Mouse (Mus musculus) liver, adult 2 months (tissue): Measurements from ENCODE around the gene Cyp27b1. TPM values are rescaled to one million over a fixed set of nuclear protein-coding genes. Genes with fewer than 3 reads are reported as not detected.

Experiments used
- DNase-seq: peaks from one replicate; pipeline ENCODE4 v3.0.0-alpha.2; 2011; ENCODE audit warnings: low read depth, low spot score; ENCODE audit errors: extremely low read depth
- H3K27ac ChIP-seq: fragments of 200-500 bp; replicated peaks from 2 replicates; pipeline ENCODE4 v1.5.1; 2012; ENCODE audit warnings: low read depth, mild to moderate bottlenecking, control low read depth, inconsistent platforms, low read length; ENCODE audit not compliant: insufficient read depth
- H3K27me3 ChIP-seq: fragments of 200-500 bp; 2 replicates; pipeline ENCODE4 v1.6.1; 2012; ENCODE audit warnings: mild to moderate bottlenecking, moderate library complexity, low read length, inconsistent platforms; ENCODE audit not compliant: control insufficient read depth, insufficient read depth
- H3K36me3 ChIP-seq: fragments of 200-500 bp; 2 replicates; pipeline ENCODE4 v1.6.1; 2012; ENCODE audit warnings: low read length, inconsistent platforms; ENCODE audit not compliant: control insufficient read depth, insufficient read depth
- H3K4me1 ChIP-seq: fragments of 200-500 bp; 2 replicates; pipeline ENCODE4 v1.6.1; 2011; ENCODE audit warnings: low read length; ENCODE audit not compliant: control insufficient read depth, insufficient read depth
- H3K4me3 ChIP-seq: fragments of 200-500 bp; 2 replicates; pipeline ENCODE4 v1.5.1; 2011; ENCODE audit warnings: low read depth, mild to moderate bottlenecking, control low read depth, low read length, moderate library complexity; ENCODE audit not compliant: insufficient read depth
- H3K79me2 ChIP-seq: fragments of 200-500 bp; 2 replicates; pipeline ENCODE4 v1.6.1; 2012; ENCODE audit warnings: inconsistent platforms, mild to moderate bottlenecking, low read length, moderate library complexity; ENCODE audit not compliant: control insufficient read depth, insufficient read depth
- H3K9ac ChIP-seq: fragments of 200-500 bp; 2 replicates; pipeline ENCODE4 v1.6.1; 2012; ENCODE audit warnings: low read depth, mild to moderate bottlenecking, control low read depth, inconsistent platforms, low read length
- CTCF ChIP-seq: fragments of 200-500 bp; IDR thresholded peaks from 2 replicates; pipeline ENCODE4 v1.5.1; 2011; ENCODE audit warnings: low read depth, low read length, control low read depth
- POLR2A ChIP-seq: fragments of 200-500 bp; IDR thresholded peaks from 2 replicates; pipeline ENCODE4 v1.6.1; 2011; ENCODE audit warnings: low read length, control low read depth; ENCODE audit not compliant: insufficient read depth; ENCODE audit errors: extremely low read depth
- WGBS: fragments of 180-500 bp; shearing (Covaris S2); methylation state at CpG from one replicate; pipeline ENCODE4 v1.1.7; 2018; 5-methylcytosine and 5-hydroxymethylcytosine counted together
- polyA plus RNA-seq: library from polyadenylated mRNA; depleted of rRNA; stranded (reverse); fragments of >200 nt; gene quantifications from 2 replicates; pipeline ENCODE4 v1.2.3, GENCODE M21; 2012
- total RNA-seq: library from RNA; depleted of rRNA; stranded (reverse); fragments of >200 nt; gene quantifications from 2 replicates; pipeline ENCODE4 v1.2.3, GENCODE M21; 2014

Gene Cyp27b1
- total and polyA plus RNA-seq, 2 experiments: 0.05 TPM; not detected in 1

DNA sequence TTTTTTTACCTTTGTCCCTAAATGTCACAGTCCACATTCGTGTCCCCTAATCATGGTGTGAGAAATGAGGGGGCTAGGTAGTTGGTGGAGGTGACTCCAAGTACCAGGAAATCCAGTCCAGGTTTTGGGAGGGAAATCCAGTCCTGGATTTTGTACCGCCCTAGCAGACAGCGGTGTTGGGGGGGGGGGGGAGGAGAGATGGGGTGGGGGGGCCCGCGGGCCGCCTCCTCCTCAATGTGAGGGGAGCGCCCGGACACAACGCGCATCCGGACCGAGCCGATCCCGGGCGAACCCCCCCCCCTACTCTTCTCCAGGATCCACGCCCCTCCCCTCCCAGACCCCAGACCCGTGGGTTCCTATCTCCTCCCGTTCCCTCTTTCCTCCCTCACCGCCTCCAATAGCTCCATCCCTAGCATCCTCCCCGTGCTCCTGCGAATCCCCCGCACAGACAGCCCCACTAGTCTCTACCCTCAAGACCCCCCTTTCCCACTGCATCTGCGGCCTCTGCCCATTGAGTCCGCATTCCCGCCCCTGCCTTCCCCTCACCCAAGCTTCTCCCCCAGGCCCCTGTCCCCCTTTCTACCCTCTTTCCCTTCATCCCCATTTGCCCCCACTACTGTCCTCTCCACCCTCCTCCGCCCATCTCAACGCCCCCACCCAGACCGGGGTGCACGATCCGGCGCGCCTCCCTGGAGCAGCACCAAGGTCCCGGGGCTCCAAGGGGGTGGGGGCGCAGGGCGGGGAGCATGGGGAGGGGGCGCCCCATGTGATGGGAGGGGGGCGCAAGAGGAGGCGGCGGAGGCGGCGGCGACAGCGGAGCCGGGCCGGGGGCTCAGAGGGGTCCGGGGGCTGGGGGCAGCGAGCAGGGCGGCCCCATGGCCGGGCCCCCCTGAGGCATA lies 30.9 kb downstream of the Cyp27b1 start:
- Histone ChIP-seq H3K36me3 (no peaks in the 10 kb centered on the region), H3K27me3 (no peaks in the 10 kb centered on the region), H3K4me3 (peak overlapping the region; percentile 89), H3K27ac (no peak overlapping the region), H3K79me2 (no peaks in the 10 kb centered on the region; the same call in 1 of the 2 replicates), H3K4me1 (peaks cover 30% of the 10 kb centered on the region), H3K9ac (peak overlapping the region; percentile 91)
- 4% methylated on average over 46 of the region's 49 CpGs for WGBS
- no peak for TF ChIP-seq POLR2A
- no peak for TF ChIP-seq CTCF
- DNase-seq: peak; percentile 46

GRCm38 (mm10) chr10:127079665-127080391 lies 31.8 kb downstream of the Cyp27b1 start:
- TF ChIP-seq CTCF (peak; percentile 59), POLR2A (0 out of 2 replicates have a peak, but pooled peaks have one; percentile 17)
- Histone ChIP-seq H3K9ac (peak overlapping the region; percentile 91), H3K4me1 (peaks cover 30% of the 10 kb centered on the region), H3K27ac (peak overlapping the region; percentile 89), H3K36me3 (no peaks in the 10 kb centered on the region), H3K79me2 (no peaks in the 10 kb centered on the region; the same call in 1 of the 2 replicates), H3K27me3 (no peaks in the 10 kb centered on the region), H3K4me3 (peak overlapping the region; percentile 89)
- WGBS: 5% methylated on average over 70 of the region's 70 CpGs
- peak; percentile 68 for DNase-seq

GRCm38 (mm10) chr10:127080901-127081780 lies 33.1 kb downstream of the Cyp27b1 start:
- H3K27ac ChIP-seq: peak overlapping the region; percentile 53
- H3K27me3 ChIP-seq: no peaks in the 10 kb centered on the region
- H3K79me2 ChIP-seq: no peaks in the 10 kb centered on the region; the same call in 1 of the 2 replicates
- peak overlapping the region; percentile 16; the same call in 1 of the 2 replicates for H3K9ac ChIP-seq
- no peaks in the 10 kb centered on the region for H3K36me3 ChIP-seq
- WGBS: 23% methylated on average over 48 of the region's 48 CpGs
- peaks cover 30% of the 10 kb centered on the region for H3K4me1 ChIP-seq
- H3K4me3 ChIP-seq: no peak overlapping the region; the same call in 1 of the 2 replicates
- no peak for DNase-seq
- TF ChIP-seq CTCF: no peak
- no peak for TF ChIP-seq POLR2A

GRCm38 (mm10) chr10:127081996-127082620 lies 34.1 kb downstream of the Cyp27b1 start:
- H3K9ac ChIP-seq: peak overlapping the region; percentile 17; the same call in 1 of the 2 replicates
- WGBS: 14% methylated on average over 8 of the region's 8 CpGs
- no peak for TF ChIP-seq CTCF
- no peak for TF ChIP-seq POLR2A
- peak overlapping the region; percentile 53 for H3K27ac ChIP-seq
- peaks cover 30% of the 10 kb centered on the region for H3K4me1 ChIP-seq
- DNase-seq: peak; percentile 93
- H3K4me3 ChIP-seq: no peak overlapping the region
- H3K79me2 ChIP-seq: no peaks in the 10 kb centered on the region; the same call in 1 of the 2 replicates
- no peaks in the 10 kb centered on the region for H3K27me3 ChIP-seq
- no peaks in the 10 kb centered on the region for H3K36me3 ChIP-seq
